Mouse (Mus musculus): ENCODE data around the gene Pgp. TPM values are rescaled to one million over a fixed set of nuclear protein-coding genes. Genes with fewer than 3 reads are reported as not detected.
"Not testable (repeated sequence)": the region's sequence is repeated elsewhere in the genome, so short reads cannot be mapped to it uniquely, and the experiment has no call there.

Gene Pgp
- total RNA-seq (2021), result 10 to 100 TPM; 60.4 to 75.1 TPM

DNA sequence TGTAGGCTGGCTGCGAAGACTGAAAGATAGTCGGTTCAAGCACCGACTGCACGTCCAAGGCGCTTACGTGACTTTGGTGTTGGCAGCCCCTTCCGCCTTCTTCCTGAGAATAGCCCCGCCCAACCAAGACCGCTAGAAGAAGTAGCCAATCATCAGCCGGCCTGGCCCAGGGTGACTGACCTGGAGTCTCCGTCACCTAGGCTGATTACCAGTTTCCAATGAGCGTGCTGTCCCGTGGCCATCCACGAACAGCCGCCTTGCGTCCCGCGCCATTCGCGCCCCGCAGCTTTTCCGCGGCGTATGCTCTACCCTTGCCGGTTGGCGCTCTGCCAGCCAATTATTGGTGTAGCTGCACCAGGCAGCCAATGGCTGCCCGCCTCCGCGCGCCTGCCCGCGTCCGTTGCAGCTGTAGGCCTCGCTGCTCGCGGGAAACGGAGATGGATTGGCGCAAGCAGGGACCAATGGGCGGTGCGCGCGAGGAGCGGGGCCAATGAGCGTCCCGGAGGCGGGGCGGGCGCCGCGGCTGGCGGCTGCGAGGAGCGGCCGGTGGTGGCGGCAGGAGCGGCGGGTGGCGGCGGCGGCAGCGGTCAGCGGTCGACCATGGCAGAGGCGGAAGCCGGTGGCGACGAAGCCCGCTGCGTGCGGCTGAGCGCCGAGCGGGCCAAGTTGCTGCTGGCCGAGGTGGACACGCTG, at the start of gene Pgp, which contains the start of gene E4f1:
Gene Pgp, plus strand, starts transcription at position 483 of the 693 bp plus-strand sequence.
Gene E4f1, minus strand, starts transcription at position 404 of the 693 bp plus-strand sequence.
- intact Hi-C loops (cut with DNase I), result no loop called here
- DNase-seq (ENCODE audit: low spot score in 2 of 2), result peak; percentile 99

DNA sequence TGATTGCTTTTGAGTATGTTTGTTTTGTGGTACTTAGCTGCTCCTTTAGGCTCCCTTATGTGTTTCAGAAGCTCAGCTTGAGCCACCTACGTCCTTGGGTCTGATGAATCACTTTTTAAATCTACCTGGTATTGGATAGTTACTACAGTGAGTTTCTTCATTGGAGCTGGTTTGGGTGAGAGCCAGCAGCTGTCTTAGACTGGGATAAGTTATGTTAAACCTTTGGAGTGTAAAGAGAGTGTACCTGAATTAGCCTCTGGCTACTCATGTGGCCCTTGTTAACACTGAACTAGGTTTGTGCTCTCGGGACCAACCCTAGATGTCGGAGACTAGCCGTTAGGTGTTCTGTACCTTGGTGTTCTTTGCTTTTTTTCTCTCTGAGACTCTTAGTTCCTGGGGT, 47.1 kb upstream of the Pgp start:
- intact Hi-C loops (cut with DNase I), result no loop called here
- no peak for DNase-seq (ENCODE audit: low spot score in 2 of 2)

DNA sequence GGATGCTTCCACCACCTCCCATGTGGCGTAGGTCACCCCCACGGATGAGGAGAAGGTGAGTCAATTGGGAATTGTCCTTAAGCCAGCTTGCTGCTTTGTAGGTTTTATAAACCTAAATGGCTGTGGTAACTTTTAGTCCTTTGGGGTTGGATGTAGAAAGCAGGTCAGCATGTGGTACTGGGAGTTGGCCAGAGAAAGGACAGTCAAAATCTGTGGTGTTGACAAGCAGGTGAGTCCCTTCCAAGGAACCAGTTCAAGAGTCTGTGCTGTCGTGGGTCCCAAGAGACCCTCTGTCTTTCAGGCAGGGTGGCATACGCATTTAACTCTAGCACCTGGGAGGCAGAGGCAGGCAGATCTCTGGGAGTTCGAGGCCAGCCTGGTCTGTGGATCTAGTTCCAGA, 45.7 kb upstream of the Pgp start:
- intact Hi-C loops (cut with DNase I), result no loop called here

DNA sequence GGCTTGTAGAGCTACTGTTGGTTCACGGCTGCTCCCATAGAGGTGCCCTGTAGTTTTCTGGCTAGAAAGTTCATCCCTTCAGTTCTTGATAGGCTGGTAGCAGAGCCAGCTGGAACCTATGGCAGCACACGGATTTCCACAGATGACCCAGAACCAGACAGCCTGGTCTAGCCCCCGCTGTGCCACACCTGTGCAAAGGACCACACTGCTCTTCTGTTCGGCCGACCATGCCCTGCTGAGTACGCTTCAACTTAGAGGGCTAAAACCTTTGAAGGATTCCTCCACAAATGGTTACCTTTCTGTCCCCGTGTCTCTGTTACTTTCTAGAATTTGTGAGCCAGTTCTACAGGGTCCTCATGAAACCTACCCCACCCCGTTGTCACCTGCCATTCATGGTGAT, 44.9 kb upstream of the Pgp start:
- intact Hi-C loops (cut with DNase I); DNase-seq (ENCODE audit: low spot score in 2 of 2): not testable (repeated sequence)

More for the DNA sequence above, 45.7 kb upstream of the Pgp start:
- DNase-seq (ENCODE audit: low spot score in 2 of 2), result no peak

DNA sequence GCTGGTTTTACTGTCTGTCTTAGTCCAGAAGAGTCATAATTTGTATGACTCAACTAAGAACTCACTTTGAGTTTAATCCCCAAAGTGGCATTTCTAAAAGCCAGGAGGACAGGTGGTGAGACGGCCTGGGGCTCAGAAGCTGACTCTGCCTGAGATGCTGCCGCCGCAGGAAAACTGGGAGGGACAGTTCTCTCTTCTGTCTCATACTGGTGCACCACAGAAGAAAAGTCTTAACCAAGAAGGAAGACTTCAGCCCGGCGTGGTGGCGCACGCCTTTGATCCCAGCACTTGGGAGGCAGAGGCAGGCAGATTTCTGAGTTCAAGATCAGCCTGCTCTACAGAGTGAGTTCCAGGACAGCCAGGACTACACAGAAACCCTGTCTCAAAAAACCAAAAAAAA, 44.3 kb upstream of the Pgp start:
- no peak for DNase-seq (ENCODE audit: low spot score in 2 of 2)

DNA sequence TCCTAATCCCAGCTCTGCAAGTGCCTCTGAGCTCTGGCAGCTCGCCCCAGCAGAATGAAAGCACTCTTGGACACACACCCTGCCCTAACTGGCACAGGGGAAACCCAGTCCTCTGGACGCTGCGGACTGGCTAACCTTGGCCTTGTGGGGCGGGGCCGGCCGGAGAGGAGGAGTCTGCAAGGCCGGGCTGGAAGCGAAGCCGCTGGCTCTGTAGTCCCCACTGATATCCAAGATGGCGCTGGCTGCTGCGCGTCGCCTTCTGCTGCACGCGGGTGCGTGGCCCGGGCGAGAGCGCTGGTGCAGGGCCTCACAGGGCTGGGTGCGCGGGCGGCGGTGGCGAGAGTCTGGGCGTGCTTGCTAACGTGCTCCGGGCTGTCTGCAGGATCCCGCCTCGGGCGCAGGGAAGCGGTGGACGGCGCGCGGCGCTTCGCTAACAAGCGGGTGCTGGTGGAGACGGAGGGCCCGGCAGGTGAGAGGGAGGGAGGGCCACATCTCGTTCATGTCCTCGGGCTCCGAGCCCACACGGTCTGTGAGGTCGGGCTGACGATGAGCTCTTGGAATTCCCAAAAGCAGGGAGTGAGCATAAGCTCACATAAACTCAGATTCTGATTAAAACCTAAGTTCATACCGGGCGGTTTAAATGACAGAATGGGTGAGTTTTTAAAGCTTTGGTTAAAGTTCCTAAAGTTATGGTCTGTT, 43.6 kb upstream of the Pgp start, which contains the start of gene Eci1:
Gene Eci1, plus strand, starts transcription at position 171 of the 699 bp plus-strand sequence.
- DNase-seq (ENCODE audit: low spot score in 2 of 2), result peak; percentile 86 to 87
- intact Hi-C loops (cut with DNase I), result no loop called here

More for the DNA sequence above, 44.3 kb upstream of the Pgp start:
- intact Hi-C loops (cut with DNase I), result no loop called here

DNA sequence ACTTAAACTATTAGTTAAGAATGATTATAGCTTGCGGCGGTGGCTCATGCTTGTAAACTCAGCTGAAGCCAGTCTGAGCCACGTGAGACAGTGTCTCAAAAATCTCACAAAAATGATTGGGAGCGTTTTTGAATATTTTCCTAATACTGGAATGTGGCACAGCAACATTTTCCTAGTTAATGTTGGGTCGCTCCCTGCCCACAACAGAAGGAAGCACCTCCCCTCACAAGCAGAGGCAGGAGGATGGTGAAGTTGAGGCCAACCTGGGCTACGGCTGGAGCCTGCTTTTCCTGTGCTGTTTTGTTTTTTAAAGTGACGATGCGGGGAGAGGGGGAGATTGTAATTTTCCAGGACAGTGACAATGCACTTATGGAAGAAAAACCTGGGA, 43.0 kb upstream of the Pgp start:
- intact Hi-C loops (cut with DNase I), result no loop called here
- no peak for DNase-seq (ENCODE audit: low spot score in 2 of 2)

DNA sequence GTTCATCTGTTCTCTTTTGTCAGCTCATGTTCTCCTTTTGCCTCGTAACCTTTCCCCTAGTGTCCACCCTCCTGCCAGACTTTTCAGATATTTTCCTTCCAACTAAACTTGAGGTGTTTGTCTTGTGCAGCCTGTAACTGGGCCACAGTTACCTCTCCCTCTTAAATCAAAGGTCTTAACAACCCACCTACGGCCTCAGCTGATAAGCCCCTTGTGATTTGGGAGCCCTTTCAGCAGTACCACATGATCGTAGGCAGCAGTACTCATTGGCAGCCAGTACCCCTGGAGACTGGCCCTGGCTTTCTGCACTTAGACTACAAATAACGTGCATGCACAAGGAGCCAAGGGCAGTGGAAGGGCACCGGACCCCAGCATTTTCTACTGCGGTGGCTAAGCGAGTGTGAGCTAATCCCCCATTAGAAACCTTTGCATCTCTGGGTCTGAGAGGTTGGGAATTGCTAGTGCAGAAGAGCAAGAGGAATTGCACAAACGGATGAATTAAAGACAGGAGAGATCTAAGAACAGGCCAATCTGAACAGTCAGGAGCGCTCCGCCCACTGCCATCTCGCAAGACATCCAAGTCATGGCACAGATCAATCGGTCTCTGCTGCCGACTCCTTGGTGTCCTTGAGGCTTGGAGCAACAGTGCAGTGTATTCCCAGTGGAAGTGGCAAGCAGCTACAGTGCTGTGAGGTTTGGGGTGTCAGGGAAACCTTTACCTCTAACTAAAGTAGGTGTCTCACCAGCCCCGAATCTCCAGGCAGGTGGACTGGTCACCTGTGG, 40.8 kb upstream of the Pgp start:
- intact Hi-C loops (cut with DNase I), result no loop called here
- DNase-seq (ENCODE audit: low spot score in 2 of 2), result no peak

DNA sequence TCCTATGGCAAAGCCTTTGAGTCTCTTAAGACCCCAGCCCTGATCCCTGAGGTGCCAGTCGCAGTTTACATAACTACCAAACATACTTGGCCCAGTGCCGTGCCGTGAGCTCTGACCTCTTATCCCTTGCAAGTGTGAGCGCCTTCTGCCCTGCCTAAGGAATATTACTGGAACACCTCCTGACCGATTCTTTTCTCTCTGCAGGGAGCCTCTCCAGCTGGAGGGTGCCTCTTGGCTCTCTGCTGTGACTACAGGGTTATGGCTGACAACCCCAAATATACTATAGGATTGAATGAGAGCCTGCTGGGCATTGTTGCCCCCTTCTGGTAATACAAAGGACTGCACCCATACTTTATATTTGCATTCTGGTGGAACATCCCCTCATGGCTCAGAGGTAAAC, 33.2 kb upstream of the Pgp start:
- DNase-seq (ENCODE audit: low spot score in 2 of 2), result no peak
- intact Hi-C loops (cut with DNase I), result no loop called here

DNA sequence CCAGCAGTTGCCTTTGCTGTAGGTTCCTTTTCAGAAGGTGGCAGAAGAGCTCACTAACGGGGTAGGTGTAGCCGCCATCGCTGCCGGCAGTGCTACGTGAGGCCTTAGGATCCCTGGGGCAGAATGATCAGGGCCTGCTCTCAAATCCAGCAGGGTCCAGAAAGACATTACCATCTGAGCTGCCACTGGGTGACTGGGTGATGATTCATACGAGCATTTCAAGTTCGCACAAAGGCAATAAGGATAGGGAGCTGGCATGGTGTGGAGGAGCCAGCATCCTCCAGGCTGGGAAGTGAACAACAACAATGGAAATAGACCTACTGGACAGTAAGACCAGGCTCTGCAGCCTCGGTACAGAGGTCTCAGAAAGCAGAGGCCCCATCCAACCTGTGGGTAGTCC, 29.8 kb upstream of the Pgp start:
- DNase-seq (ENCODE audit: low spot score in 2 of 2), result no peak
- intact Hi-C loops (cut with DNase I), result no loop called here

DNA sequence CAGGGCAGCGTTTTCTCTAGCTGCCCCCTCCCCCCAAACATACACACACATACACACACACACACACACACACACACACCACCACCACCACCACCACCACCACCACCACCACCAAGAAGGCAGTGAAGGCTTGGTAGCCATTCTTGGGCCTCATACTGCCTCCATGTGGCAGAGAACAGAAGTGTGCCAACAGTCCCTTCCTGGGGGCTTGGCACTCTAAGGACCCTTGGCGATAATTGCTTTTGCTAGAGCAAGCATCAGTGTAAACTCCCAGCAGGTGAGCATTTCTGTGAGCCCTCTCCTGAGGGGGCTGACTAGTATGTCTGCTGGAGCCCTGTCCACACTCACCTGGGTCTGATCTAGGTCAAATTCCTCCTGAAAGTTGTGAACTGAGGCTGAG, 29.0 kb upstream of the Pgp start:
- no peak for DNase-seq (ENCODE audit: low spot score in 2 of 2)
- intact Hi-C loops (cut with DNase I), result no loop called here

DNA sequence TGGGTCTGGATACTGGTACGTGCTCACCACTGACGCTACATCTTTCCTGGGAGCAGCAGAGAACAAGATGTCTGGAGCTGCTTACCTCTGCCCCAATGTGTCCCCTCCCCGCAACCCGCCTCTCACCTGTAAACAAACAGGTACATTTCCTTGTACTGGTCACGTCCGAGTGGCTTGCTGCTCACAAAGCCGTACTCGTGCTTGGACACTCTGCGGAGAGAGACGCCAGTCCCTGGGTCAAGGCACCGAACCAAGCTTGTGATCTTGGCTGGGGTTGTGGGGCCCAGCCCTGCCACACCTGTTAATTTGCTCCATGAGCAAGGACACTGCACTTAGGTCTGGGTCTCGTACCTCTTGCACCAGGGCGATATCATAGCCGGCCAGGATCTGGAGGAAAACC, 28.1 kb upstream of the Pgp start:
- DNase-seq (ENCODE audit: low spot score in 2 of 2), result no peak
- intact Hi-C loops (cut with DNase I), result no loop called here

DNA sequence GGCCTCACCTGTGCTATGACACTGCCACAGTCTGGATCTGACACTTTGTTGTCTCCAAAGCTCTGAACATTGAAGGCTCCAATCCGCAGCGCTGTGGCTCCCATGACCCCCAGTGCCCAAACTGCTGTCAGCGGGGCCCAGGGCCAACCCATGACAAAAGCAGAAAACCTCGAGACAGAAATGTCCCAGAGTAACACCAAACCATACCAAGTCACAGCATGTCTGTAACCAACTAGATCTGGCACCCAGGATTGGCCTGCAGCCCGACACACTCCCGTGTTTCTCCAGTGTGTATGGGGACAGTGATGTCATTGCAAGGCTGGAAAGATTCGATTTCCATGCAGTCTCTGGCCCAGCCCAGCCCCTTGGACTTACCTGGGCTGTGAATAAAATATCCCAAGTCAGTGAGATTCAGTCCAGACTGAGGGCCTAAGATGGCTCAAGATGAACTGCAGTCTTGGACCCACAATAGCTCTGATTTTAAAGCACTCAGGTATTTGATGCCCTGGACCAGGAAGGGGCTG, 27.5 kb upstream of the Pgp start, which contains the start of gene Dnase1l2:
Gene Dnase1l2, minus strand, starts transcription at position 474 of the 524 bp plus-strand sequence.
- DNase-seq (ENCODE audit: low spot score in 2 of 2), result no peak
- intact Hi-C loops (cut with DNase I), result no loop called here

DNA sequence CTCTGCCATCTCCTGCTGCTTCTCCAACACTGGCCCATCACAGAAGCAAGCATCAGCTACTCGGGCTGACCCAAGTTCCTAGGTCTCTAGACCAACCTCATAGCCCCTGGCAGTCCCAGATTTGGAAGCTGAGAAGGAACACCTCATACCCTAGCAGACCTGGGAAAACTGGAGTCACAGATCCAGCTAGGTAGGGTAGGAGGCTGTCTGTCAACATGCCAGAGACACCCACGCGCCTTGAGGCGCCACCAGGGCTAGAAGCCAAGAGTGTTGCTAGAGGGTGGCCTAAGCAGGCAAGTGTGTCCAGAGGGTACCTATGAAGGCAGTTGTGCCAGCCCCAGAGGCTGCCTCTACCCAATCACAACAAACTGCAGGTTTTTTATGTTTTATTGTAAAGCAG, 26.8 kb upstream of the Pgp start:
- peak in 1 of 2 experiments; percentile 50 for DNase-seq (ENCODE audit: low spot score in 2 of 2)
- intact Hi-C loops (cut with DNase I), result no loop called here

DNA sequence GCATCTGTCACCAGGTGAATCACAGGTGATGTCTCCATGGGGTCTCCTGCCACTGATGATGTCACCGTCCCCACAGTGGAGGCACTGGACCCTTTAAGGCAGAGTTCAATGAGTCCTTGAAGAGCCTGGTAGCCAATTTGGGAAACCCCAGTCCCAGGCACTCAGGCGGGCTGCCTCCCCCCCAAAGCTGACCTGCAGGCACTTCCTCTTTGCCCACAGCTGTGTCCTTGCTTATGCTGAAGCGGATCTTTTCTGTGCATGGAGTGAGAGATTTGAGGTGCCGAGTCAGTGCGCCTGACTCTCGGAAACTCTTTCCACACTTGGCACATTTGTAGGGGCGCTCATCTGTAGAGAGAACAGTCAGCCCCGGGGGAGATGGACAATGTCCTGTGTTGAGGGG, 23.6 kb upstream of the Pgp start:
- intact Hi-C loops (cut with DNase I), result no loop called here

DNA sequence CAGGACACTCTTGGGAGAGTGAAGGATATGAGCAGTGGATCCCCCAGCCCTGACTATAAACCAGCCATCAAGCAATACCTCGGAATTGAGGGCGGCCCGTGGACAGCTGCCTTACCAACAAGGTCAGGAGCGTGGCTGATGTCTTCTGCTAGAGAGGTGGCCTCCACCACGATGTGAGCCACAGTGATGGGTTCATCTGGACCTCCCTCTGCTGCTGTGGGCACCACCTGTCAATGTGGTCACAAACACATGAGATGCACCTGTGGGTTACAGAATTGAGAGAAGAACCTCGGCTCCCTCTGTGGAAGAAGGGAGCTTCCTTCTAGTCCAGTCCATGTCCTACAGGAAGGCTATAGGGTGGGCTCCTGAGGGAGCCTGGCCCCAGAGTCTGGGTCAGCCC, 20.7 kb upstream of the Pgp start:
- no peak for DNase-seq (ENCODE audit: low spot score in 2 of 2)
- intact Hi-C loops (cut with DNase I), result no loop called here

More for the DNA sequence above, 23.6 kb upstream of the Pgp start:
- DNase-seq (ENCODE audit: low spot score in 2 of 2), result no peak

DNA sequence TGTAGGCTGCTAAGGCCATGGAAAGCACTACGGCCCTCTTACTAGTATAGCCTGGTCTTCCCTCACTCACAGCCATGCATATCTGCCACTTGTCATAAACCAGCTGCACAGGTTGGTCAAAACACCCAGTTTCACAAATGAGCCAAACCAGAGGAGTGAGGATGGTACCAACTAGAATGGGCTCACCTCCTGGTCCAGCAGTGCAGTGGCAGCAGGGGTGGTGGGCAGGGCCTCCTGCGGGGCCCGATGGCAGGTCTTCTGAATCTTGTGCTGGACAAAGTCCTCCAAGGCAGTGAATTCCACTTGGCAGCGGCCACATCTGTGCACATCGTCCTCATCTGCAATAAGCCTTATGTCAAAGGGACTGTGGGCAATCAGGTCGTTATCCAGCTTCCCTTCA, 19.0 kb upstream of the Pgp start:
- intact Hi-C loops (cut with DNase I), result no loop called here
- no peak for DNase-seq (ENCODE audit: low spot score in 2 of 2)

DNA sequence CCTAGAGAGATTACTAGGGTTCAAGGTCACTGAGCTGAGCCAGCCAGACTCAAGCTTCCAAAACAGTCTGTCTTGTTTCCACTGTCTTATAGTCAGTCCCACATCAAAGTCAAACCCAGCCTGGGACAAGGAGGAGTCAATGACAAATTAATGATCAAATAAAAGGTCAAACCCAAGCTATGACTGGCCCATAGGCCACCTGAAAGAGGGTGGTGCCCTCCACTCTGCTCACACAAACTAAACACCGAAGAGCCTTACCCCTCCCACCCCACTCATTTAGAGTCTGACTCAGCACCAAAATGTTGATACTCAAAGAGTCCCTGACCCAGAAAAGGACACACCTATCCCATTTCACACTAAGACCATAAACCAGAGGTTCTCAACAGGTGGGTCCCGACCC, 16.8 kb upstream of the Pgp start:
- intact Hi-C loops (cut with DNase I), result no loop called here
- no peak for DNase-seq (ENCODE audit: low spot score in 2 of 2)

DNA sequence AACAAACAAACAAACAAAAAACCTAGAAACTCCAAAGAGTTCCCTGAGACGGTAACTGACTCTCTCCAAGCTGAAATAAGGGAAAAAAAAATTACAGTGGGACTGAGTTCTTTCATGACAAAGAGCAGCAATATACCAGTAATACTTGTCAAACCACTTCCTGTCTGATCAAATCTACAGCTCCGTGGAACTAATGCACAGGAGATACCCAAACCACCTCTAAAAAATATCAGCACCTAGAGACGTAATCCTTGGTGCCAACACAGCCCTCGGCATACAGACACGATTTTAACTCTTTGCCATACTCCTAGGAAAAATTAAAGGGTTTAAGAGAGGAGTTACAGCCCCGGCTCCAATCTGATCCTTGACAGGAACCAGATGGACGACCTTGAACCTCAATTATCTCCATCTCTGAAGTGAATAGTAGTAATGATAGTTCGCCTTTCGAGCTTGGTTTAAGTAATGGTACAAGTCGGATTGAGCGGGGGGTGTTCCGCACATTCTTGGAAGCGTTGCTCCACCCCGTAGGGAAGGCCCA, 15.9 kb upstream of the Pgp start:
- intact Hi-C loops (cut with DNase I), result no loop called here
- no peak for DNase-seq (ENCODE audit: low spot score in 2 of 2)
